Mouse (Mus musculus) heart, postnatal 4 days (tissue): ENCODE measurements around the gene Atp5f1. TPM values are rescaled to one million over a fixed set of nuclear protein-coding genes. Genes with fewer than 3 reads are reported as not detected.
A peak's percentile ranks its signal among the peaks of the same experiment; 100 is the strongest.
"Not testable (repeated sequence)": the region's sequence is repeated elsewhere in the genome, so short reads cannot be mapped to it uniquely, and the experiment has no call there.

Source experiments
- DNase-seq: peaks from one replicate; pipeline ENCODE4 v3.0.0; 2021
- total RNA-seq, 2 experiments: library from RNA; stranded (reverse); gene quantifications; 2 replicates each; pipeline ENCODE4 v1.2.3; 2021

The Atp5f1 gene
- total RNA-seq, result 100 to 1,000 TPM; 829 to 853 TPM

GRCm38 (mm10) chr3:105959999-105960398, at the start of gene Atp5f1:
Atp5f1 (minus strand) TSS chr3:105960099.
- DNase-seq, result no peak

- not testable (repeated sequence) for DNase-seq
Measured at GRCm38 (mm10) chr3:106003360-106003759, 43.5 kb upstream of the Atp5f1 start.

- DNase-seq, result no peak
Measured at GRCm38 (mm10) chr3:106001416-106002370, 41.8 kb upstream of the Atp5f1 start.

DNA sequence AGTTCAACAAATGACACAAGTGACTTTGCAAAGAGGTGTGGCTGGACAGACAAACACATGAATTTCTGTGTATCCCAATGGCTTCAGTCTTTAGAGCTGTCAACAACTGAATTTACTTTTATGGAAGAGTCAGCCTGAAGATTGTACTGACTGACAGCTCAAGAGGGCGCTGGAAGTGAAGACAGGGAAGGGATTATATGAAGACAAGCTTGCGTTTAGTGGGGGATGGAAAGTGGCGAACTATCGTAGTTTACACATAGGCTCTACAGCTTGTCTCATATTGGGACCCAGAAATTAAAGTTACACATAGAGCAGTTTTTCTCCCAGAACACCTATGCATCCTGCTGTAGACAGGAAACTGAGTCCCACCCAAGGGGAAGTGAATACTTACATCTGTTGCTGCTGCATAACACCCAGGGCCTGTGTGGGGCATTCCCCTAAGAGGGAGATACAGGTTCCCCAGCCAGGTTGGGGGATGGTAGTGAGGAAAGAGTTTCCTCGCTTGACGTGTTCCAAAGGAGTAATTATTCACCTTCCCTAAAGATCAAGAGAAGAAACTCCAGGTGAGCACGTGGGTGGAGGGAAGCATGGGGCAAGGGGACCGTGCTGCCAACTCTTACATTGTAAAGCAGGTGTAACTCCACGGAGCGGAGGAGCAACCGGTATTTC, 40.9 kb upstream of the Atp5f1 start:
- DNase-seq, result no peak

GRCm38 (mm10) chr3:105994730-105995129, 34.8 kb upstream of the Atp5f1 start:
- DNase-seq, result no peak

- peak; percentile 65 for DNase-seq
Measured at GRCm38 (mm10) chr3:105991653-105992283, 31.9 kb upstream of the Atp5f1 start.

DNA sequence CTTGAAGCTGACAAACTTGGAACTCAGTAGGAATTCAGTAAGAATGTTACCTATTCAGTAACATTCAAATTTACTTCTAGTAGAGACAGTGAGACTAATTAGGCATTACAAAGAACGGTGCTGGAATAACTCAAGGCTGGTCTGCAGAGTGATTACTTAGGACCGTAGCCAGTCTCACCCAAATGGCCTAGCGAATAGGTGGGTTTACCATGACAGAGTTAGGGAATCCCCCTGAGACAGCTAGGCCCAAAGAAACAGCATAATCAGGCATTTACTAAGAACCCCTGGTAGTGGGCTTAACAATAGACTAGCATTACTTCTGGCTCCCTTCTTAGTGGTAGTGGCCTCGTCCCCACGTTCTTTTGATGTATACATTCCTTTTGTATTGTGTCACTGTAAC, 29.7 kb upstream of the Atp5f1 start:
- DNase-seq, result not testable (repeated sequence)

DNA sequence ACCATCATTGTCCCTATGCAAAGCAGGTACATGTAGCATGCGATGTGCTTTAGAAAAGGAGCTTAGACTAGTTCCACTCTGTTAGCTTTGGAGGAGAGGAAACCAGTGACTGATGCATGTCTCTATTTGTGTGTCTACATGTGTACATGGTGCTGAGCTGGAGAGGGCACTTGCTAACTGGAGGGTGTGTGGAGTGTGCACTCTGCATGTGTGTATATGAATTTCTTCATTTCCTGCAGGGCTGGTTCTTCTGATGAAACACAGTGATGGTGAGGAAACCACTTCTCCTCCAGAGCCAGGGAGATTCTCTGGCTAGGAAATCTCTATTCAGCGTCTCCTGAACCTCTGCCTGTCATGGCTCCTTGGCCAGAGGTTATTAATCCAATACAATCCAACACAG, 14.3 kb upstream of the Atp5f1 start:
- DNase-seq, result no peak

DNA sequence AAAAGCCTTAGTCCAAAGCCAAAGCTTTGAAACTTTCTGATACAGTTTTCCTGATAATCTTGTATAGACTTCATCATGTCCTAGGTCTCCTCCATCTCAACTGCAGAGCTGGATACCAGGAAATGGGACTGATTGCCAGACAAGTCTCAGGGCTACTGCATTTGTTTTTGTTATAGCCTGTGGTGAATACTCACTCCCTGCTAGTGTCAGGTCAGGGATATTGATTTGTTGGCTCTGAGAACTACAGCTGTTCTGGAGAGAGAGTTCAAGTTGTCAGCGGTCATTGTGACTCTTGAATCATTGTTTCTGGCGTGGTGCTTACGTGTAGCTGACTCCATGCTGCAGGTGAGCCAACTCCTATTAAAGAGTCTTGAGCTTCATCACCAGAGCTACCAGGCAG, 13.5 kb upstream of the Atp5f1 start, which contains the start of gene Ovgp1:
TSS of gene Ovgp1 (plus strand) at position 301 of the 400 bp plus-strand sequence.
- no peak for DNase-seq

DNA sequence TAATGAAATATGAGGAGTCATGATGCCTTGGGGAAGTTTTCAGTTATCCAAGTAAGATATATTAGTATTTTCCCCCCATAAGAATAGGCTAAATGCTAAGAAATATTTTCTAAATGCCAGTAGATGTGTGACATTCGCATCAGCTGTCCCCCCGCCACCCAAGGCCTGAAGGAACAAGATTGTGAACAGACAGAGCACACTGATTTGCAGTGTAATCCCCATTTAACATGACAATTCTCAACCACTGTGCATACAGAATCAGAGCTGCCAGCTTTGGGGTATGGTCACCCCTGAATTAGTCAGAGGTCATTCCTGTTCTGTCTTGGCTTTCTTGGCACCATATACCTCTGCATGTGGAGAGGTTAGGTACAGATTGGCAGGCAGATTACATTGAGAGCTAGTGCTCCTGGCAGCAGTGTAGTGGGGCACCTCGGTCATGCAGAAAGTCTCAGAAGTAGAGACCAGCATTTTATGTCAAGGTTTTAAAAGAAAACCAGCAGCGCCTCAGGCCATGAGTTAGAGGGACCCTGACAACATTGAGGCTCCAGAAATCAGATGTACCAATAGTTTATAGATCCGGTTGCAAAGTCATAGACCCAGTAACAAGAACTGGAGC, 12.0 kb upstream of the Atp5f1 start:
- no peak for DNase-seq

GRCm38 (mm10) chr3:105960700-105961099, 801 bp upstream of the Atp5f1 start:
- no peak for DNase-seq

GRCm38 (mm10) chr3:105959585-105959984, 314 bp downstream of the Atp5f1 start:
- DNase-seq, result no peak

- peak; percentile 97 for DNase-seq
Measured at GRCm38 (mm10) chr3:105958974-105959580, 822 bp downstream of the Atp5f1 start, which contains the start of gene Wdr77. Wdr77 (plus strand) TSS chr3:105959369.

DNA sequence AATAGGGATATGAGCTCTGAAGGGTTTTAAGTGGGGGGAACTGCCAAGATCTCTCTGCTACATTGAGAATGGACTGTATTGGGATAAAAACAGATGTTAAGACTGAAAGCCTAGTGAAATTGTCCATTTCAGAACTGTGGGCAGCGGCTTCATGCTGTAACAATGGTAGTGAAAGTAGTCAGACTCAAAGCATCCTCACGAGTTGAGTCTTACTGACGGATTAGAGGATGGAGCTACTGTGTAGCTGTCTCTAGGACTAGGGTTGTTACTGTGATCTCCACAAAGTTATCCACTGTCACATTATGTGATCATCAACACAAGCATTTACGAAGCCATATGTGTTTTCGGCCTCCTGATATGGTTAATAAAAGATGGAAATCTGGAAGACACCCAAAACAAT, 1.7 kb downstream of the Atp5f1 start:
- DNase-seq, result no peak

GRCm38 (mm10) chr3:105957235-105957634, 2.7 kb downstream of the Atp5f1 start:
- no peak for DNase-seq

DNA sequence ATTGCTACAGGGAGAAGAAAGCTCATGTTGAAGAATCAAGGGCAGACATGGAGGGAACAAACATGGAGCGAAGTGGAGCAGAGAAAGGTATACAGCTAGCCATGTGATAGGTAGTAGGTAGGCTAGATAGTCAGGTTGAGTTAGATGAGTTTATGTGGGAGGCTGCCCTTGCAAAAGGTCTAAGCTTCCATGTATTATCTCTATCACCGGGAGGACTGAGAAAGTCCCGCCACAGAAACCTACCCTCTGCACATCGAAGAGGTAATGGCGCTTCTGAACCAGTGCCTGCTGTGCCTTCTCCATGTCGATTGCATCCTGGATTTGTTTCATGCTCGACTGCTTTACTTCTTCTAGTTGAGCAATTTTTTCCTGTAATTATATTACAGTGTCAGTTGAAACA, 8.6 kb downstream of the Atp5f1 start:
- no peak for DNase-seq

DNA sequence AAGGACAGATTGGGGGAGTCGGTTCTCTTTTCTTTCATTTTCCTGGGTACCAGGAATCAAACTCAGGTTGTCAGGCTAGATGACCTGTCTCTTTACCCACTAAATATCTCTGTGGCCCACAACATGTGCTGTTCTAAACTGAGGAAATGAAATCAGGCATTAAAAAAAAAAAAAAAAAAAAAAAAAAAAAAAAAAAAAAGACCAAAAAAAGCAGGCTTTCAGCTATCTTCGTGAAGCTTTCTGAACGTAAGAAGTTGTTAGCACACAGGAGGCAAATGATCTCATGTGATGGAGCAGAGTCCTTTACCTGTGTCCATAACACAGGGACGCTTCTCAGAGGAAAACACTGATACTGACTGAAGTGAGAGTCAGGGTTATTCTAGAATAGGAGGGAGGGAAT, 23.8 kb downstream of the Atp5f1 start:
- no peak for DNase-seq

GRCm38 (mm10) chr3:105935033-105935432, 24.9 kb downstream of the Atp5f1 start:
- peak; percentile 88 for DNase-seq

- no peak for DNase-seq
Measured at GRCm38 (mm10) chr3:105933926-105934325, 26.0 kb downstream of the Atp5f1 start.

DNA sequence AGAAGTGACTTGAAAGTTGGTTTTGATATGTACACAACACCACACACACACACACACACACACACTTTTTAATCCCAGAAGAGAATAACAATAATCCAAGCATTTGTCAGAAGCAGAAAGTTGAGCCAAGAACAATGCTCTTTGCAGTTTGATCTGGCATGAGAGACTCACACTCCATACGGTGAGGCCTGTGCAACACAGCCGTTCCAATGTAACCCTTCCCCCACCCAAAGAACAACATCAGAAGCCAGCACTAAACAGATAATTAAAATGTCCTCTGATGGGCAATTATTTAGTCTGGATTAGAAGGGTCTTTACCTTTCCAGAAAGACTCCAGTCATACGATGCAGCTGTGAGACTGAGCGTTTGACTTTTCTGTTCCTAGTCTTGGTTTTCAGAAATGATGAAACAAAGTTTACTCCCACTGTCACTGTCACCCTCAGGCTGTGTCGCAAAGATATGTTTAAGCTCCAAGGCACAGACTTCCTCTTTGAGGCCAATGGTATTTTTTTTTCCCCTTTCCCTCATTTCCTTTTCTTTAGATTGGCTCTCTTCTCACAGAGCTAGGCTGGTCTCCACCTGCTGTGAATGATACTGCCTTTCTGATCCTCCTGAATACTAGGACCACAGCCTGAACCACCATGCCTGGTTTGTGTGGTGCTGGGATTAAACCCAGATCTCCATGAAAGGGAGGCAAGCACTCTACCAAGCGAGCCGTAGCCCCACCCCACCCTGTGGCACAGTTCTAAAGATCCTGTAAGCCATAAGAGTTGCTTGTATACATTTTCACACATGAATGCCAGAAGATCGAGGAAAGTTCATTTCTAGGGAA, 27.4 kb downstream of the Atp5f1 start, which contains the start of gene I830077J02Rik:
TSS of gene I830077J02Rik (minus strand) at position 425 of the 832 bp plus-strand sequence.
- DNase-seq, result no peak

- DNase-seq, result no peak
Measured at GRCm38 (mm10) chr3:105931095-105931494, 28.8 kb downstream of the Atp5f1 start.
